Mouse (Mus musculus) hindbrain, embryonic 11.5 days (tissue): ENCODE results near the gene Maml3. TPM values are rescaled to one million over a fixed set of nuclear protein-coding genes. Genes with fewer than 3 reads are reported as not detected.

Experiments used
- ATAC-seq: fragments of 200-750 bp; cut with Nextera tagmentation; 2 replicates; pipeline ENCODE4 v1.8.0; 2017; ENCODE audit warnings: mild to moderate bottlenecking, moderate TSS enrichment, moderate library complexity; ENCODE audit not compliant: low FRiP score
- DNase-seq: peaks from one replicate; pipeline ENCODE4 v3.0.0-alpha.2; 2015; ENCODE audit warnings: low spot score
- H3K27ac ChIP-seq: fragments of 300-500 bp; sonication (generic); 2 replicates; pipeline ENCODE4 v1.5.1; 2014; ENCODE audit warnings: mild to moderate bottlenecking, low read depth, low read length
- H3K27me3 ChIP-seq: fragments of 300-500 bp; sonication (generic); 2 replicates; pipeline ENCODE4 v1.6.1; 2014; ENCODE audit warnings: mild to moderate bottlenecking, low read length, moderate library complexity, mixed read lengths; ENCODE audit not compliant: control insufficient read depth, insufficient read depth
- H3K36me3 ChIP-seq: fragments of 300-500 bp; sonication (generic); 2 replicates; pipeline ENCODE4 v1.6.1; 2014; ENCODE audit warnings: mild to moderate bottlenecking, low read length, moderate library complexity, mixed read lengths; ENCODE audit not compliant: control insufficient read depth, insufficient read depth
- H3K4me1 ChIP-seq: fragments of 300-500 bp; sonication (generic); replicated peaks from 2 replicates; pipeline ENCODE4 v1.6.1; 2014; ENCODE audit warnings: low read length, mixed read lengths; ENCODE audit not compliant: control insufficient read depth, insufficient read depth
- H3K4me2 ChIP-seq: fragments of 300-500 bp; sonication (generic); replicated peaks from 2 replicates; pipeline ENCODE4 v1.6.1; 2014; ENCODE audit warnings: mild to moderate bottlenecking, low read depth, low read length
- H3K4me3 ChIP-seq: fragments of 300-500 bp; sonication (generic); 2 replicates; pipeline ENCODE4 v1.5.1; 2014; ENCODE audit warnings: low read depth, low read length
- H3K9ac ChIP-seq: fragments of 300-500 bp; sonication (generic); 2 replicates; pipeline ENCODE4 v1.6.1; 2014; ENCODE audit warnings: low read depth, low read length
- H3K9me3 ChIP-seq: fragments of 300-500 bp; sonication (generic); 2 replicates; pipeline ENCODE4 v1.6.1; 2016; ENCODE audit warnings: low read length; ENCODE audit not compliant: control insufficient read depth
- WGBS: fragments of 180-500 bp; shearing (Covaris S2); extraction: QIAGEN DNeasy Blood & Tissue Kit; methylation state at CpG from one replicate; pipeline ENCODE4 v1.1.7; 2014; 5-methylcytosine and 5-hydroxymethylcytosine counted together
- polyA plus RNA-seq: library from polyadenylated mRNA; unstranded; fragments of >200 nt; fragmentation: Nextera tagmentation; extraction: Ambion mirVana; gene quantifications from 2 replicates; pipeline ENCODE4 v1.2.1, GENCODE M21; 2014

The Maml3 gene
- polyA plus RNA-seq, 1 experiment from 2014 or later = 7.5 TPM

DNA sequence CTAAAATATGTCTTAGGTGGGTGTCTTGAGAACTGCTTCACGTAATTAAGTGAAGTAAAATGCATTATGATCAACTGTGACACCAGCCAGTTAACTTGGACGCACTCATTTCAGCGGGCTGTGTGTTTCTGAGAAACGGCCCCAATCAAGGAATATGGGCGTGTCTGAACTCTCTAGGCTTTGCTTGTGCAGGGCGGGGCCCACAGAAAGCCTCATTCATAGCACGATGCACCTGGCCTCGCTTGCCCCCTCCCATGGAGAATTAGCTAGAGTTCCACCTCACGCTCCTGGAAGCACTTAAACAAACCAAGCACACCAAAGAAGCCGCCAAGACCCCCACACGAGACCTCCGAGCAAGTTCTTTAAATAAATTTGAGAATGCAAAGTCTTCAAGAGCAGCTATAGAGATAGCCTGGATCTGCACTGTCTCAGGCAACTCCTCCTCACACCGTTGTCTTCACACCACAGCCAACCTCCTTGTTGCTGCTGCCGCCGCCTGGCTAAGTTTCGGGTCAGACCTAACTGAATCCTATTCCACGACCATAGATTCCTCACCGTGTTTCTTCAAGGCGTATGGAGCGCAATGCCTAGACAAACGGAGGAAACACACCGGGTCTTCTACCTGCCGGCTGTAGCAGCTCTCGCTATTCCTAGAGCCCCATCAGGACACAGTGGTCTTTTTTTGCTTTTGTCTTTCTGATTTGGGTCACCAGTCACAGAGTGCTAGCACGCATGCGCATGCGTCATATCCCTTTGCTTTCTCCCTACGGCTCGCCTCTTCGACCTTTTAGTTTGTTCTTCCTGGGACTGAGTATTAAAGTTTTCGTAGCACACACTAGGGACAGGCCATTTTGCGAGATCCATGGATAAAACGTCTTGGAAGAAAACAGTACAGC, 151.9 kb downstream of the Maml3 start:
- 80% methylated on average over 33 of the region's 33 CpGs for WGBS
- no peak overlapping the region for H3K9ac ChIP-seq
- no peaks in the 10 kb centered on the region for H3K36me3 ChIP-seq
- H3K27ac ChIP-seq = 0 out of 2 replicates have a peak overlapping the region, but pooled peaks have one; percentile 19
- ATAC-seq = no peak
- no peak overlapping the region for H3K4me3 ChIP-seq
- no peaks in the 10 kb centered on the region for H3K9me3 ChIP-seq
- H3K4me2 ChIP-seq = no peak overlapping the region
- no peaks in the 10 kb centered on the region for H3K27me3 ChIP-seq
- no peaks in the 10 kb centered on the region for H3K4me1 ChIP-seq
- DNase-seq = no peak

DNA sequence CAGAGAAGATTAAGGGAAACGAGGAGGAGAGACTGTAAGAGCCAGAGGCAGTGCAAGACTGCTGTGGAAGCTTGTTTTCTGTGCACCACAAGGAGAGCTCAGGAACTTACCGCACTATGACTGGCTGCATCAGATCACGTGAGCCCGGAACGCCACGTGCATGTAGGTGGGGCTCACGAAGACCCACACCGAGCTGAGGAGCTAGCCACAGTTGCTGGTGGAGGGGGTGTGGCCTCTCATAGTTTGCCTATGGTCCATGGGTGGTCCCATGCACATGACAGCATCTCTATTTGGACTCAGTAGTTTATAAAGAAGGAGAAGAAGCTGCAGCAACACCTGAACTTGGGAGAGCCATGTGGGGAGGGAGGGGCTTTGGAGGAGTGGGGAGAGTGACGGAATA, 152.6 kb downstream of the Maml3 start:
- ATAC-seq (no peak), DNase-seq (no peak)
- Histone ChIP-seq H3K4me2 (no peak overlapping the region), H3K4me3 (no peak overlapping the region), H3K36me3 (no peaks in the 10 kb centered on the region), H3K9me3 (no peaks in the 10 kb centered on the region), H3K4me1 (no peaks in the 10 kb centered on the region), H3K27me3 (no peaks in the 10 kb centered on the region), H3K27ac (no peak overlapping the region), H3K9ac (no peak overlapping the region)
- 86% methylated on average over 9 of the region's 9 CpGs for WGBS

DNA sequence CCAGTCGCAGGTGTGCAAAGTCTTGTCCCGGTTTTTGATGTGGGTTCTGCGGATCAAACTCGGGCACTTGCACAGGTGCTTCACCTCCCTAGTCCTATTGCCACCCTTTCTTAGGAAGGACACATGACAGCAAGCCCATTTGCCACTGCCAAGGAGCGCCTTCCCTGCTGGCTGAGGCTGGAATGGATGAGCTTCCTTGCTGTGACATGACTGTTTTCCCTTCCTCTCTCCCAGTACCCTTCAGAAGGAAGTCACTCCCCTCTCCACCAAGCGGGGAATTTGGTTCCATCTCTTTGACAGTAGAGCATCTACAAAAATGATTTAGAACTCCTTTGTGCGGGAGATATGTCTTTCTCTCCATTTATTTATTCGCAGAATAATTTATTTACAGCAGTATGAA, 155.2 kb downstream of the Maml3 start:
- WGBS = 78% methylated on average over 8 of the region's 8 CpGs

DNA sequence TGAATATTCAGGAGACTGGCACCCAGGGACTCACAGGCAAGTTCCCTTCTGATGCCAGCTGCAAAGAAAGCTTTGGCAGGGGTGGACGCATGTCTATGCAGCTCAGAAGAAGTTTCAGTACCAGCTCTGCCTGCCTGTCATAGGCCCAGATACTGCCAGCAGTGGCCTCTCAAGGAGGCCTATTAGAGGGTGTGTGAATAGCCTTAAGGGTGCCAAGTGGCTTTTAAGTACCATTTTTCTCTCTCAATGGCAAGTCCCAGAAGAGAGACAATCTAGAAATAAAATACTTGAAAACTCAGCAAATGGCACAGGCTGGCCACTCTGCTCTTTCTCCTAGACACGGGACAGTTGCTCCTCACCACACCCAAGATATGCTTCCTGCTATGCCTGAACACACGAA, 157.7 kb downstream of the Maml3 start:
- Histone ChIP-seq H3K4me3 (no peak overlapping the region), H3K27me3 (no peaks in the 10 kb centered on the region), H3K4me1 (no peaks in the 10 kb centered on the region), H3K4me2 (no peak overlapping the region), H3K9ac (no peak overlapping the region), H3K27ac (no peak overlapping the region), H3K36me3 (no peaks in the 10 kb centered on the region), H3K9me3 (no peaks in the 10 kb centered on the region)
- DNase-seq = no peak
- 87% methylated on average over 3 of the region's 3 CpGs for WGBS
- no peak for ATAC-seq

More for the DNA sequence above, 155.2 kb downstream of the Maml3 start:
- ATAC-seq (no peak), DNase-seq (no peak)
- Histone ChIP-seq H3K4me2 (no peak overlapping the region), H3K4me1 (no peaks in the 10 kb centered on the region), H3K27me3 (no peaks in the 10 kb centered on the region), H3K9ac (no peak overlapping the region), H3K4me3 (no peak overlapping the region), H3K27ac (no peak overlapping the region), H3K9me3 (no peaks in the 10 kb centered on the region), H3K36me3 (no peaks in the 10 kb centered on the region)

DNA sequence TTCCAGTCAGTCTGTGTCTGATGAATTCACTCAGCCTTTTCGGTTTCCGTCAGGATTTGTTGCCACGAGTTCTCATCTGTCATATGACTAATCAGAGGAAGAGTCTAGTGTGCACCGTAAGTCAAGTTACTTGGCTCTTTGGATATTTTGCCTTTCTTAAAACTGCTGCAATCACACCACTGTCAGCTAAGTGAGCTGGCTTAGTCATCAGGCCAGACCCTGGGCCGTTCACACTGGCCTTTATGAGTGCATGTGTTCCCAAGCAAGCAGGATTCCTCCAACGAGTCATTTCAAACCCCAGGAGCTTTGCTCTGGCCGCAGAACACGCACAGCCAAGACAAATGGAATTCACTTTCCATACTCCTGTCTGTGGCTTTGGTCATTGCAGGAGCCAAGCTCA, 161.2 kb downstream of the Maml3 start:
- no peak overlapping the region for H3K9ac ChIP-seq
- H3K4me1 ChIP-seq = no peaks in the 10 kb centered on the region
- ATAC-seq (no peak), DNase-seq (no peak)
- H3K36me3 ChIP-seq = no peaks in the 10 kb centered on the region
- H3K27me3 ChIP-seq = no peaks in the 10 kb centered on the region
- no peaks in the 10 kb centered on the region for H3K9me3 ChIP-seq
- H3K4me2 ChIP-seq = no peak overlapping the region
- H3K27ac ChIP-seq = no peak overlapping the region
- WGBS = 83% methylated on average over 8 of the region's 8 CpGs
- no peak overlapping the region for H3K4me3 ChIP-seq

DNA sequence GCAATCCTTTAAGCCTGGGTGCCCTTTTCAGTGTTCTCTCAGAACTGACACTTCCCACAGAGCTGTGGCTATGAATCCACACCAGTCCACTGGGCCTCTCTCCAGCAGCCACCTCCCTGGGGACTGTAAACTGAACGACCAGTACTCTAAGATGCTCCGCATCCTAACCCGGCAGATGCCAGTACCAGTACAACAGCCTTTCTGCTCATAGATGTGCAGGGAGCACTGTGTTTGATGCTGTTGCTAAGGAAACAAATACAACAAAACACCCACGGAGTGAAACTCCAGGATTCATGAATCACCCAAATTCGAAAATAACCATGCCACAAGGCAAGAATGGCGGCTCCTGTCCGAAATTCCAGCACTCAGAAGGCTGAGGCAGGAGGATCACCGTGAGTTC, 163.1 kb downstream of the Maml3 start:
- Histone ChIP-seq H3K9ac (no peak overlapping the region), H3K27me3 (no peaks in the 10 kb centered on the region), H3K4me1 (no peaks in the 10 kb centered on the region), H3K27ac (no peak overlapping the region), H3K4me2 (no peak overlapping the region), H3K9me3 (no peaks in the 10 kb centered on the region), H3K36me3 (no peaks in the 10 kb centered on the region), H3K4me3 (no peak overlapping the region)
- WGBS = 83% methylated on average over 8 of the region's 8 CpGs
- DNase-seq (no peak), ATAC-seq (no peak)

DNA sequence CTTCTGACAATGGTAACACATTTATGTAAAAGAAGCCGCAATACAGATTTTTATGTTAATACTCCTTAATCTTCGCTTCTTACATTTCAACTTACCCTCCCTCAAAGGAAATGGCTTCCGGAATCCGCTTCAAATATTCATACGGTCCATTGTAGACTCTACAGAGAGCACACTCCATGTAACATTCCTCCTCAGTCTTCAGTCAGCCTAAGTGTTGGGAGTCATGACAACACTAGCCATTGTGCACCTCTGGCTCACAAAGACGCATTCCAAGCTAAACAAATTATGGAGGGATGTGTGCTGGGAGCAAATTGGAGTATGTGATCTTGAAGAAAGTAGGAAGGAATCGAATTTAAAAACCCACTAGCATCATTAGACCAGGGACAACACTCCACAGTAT, 165.0 kb downstream of the Maml3 start:
- H3K36me3 ChIP-seq = no peaks in the 10 kb centered on the region
- ATAC-seq (no peak), DNase-seq (no peak)
- no peaks in the 10 kb centered on the region for H3K9me3 ChIP-seq
- no peak overlapping the region for H3K9ac ChIP-seq
- no peaks in the 10 kb centered on the region for H3K27me3 ChIP-seq
- WGBS = 81% methylated on average over 7 of the region's 7 CpGs
- H3K4me3 ChIP-seq = no peak overlapping the region
- no peak overlapping the region for H3K27ac ChIP-seq
- no peaks in the 10 kb centered on the region for H3K4me1 ChIP-seq
- H3K4me2 ChIP-seq = no peak overlapping the region

DNA sequence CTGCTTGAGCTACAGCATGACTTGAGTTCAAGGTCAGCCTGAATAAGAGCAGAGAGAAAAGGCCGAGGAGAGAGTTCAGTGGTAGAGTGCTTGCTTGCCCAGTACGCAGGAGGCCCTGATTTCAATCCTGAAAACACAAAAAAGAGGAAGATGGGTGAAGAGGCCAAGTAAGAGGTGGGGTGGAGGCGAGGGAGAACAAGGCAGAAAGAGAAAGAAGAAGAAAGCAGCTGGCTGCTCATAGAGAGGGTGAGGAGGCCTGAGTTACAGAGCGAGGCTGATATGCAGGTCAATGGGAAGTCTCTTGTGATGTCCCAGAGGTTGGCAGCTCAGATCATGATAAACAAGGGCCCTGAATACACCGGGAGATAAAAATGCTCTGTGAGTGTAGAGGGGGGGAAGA, 165.8 kb downstream of the Maml3 start:
- no peaks in the 10 kb centered on the region for H3K36me3 ChIP-seq
- 87% methylated on average over 5 of the region's 5 CpGs for WGBS
- no peaks in the 10 kb centered on the region for H3K27me3 ChIP-seq
- no peak overlapping the region for H3K4me3 ChIP-seq
- no peaks in the 10 kb centered on the region for H3K4me1 ChIP-seq
- no peaks in the 10 kb centered on the region for H3K9me3 ChIP-seq
- ATAC-seq (no peak), DNase-seq (no peak)
- no peak overlapping the region for H3K27ac ChIP-seq
- no peak overlapping the region for H3K9ac ChIP-seq
- H3K4me2 ChIP-seq = no peak overlapping the region

DNA sequence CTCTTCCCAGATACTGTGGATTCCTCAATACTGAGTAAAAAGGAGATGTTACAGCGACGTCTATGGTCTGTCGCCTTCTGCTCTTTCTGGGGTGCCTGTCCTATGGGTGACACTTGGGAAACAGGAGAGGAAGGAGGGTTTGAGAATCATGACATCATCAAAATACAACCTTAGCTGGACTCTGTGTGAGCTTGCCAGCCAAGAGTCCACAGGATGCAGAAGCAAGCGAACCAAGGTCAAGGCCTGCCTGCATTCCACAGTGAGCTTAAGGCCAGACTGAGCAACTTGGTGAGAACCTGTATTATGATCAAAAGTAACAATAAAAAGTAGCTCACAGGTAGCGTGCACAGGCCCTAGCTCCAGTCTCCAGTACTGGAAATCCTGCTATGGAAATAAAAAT, 167.7 kb downstream of the Maml3 start:
- no peak for ATAC-seq
- Histone ChIP-seq H3K27me3 (no peaks in the 10 kb centered on the region), H3K36me3 (no peaks in the 10 kb centered on the region), H3K4me3 (no peak overlapping the region), H3K9me3 (no peaks in the 10 kb centered on the region), H3K4me2 (no peak overlapping the region), H3K9ac (no peak overlapping the region), H3K4me1 (no peaks in the 10 kb centered on the region), H3K27ac (no peak overlapping the region)
- WGBS = 95% methylated on average over 5 of the region's 5 CpGs
- DNase-seq = no peak
